28 mouse cellular contexts compared by ENCODE assay signal in genomic region chr1:93459101-93459500, GRCm38 (mm10). TPM values are rescaled to one million over a fixed set of nuclear protein-coding genes. Genes with fewer than 3 reads are reported as not detected.
DNase-seq lines count a peak whose midpoint lies in the region; ATAC-seq lines count a peak whose summit lies in the region.
"Had no signal": no experiment of that assay in that cellular context is flagged by ENCODE, and none has a peak within 500 bp of the region (broad histone marks: within the 10 kb centered on the region; RNA-seq: fewer than 3 reads in every experiment).

No protein-coding gene starts in this region.

- peak overlapping the region; percentile 48; the same call in 1 of the 2 replicates for H3K27ac ChIP-seq in hindbrain, embryonic 13.5 days
- H3K27ac ChIP-seq in hindbrain, embryonic 11.5 days (ENCODE audit: low read depth, low read length) = no peak overlapping the region
- no peak overlapping the region for H3K27ac ChIP-seq in neural tube, embryonic 14.5 days (ENCODE audit: low read depth, low read length)
- H3K27ac ChIP-seq in neural tube, embryonic 15.5 days (replicated peaks) = no peak overlapping the region
- H3K27ac ChIP-seq: embryonic facial prominence, embryonic 13.5 days; gastrocnemius, adult 2 months; heart, embryonic 15.5 days; hindbrain, embryonic 10.5 days; hindbrain, embryonic 15.5 days had no signal

- no peaks in the 10 kb centered on the region for H3K9me3 ChIP-seq in hindbrain, embryonic 13.5 days
- H3K9me3 ChIP-seq in hindbrain, embryonic 11.5 days (ENCODE audit: control insufficient read depth, low read length) = no peaks in the 10 kb centered on the region
- H3K9me3 ChIP-seq in neural tube, embryonic 14.5 days (ENCODE audit: control insufficient read depth, low read length) = no peaks in the 10 kb centered on the region
- H3K9me3 ChIP-seq in neural tube, embryonic 15.5 days (replicated peaks) = no peaks in the 10 kb centered on the region
- H3K9me3 ChIP-seq: embryonic facial prominence, embryonic 13.5 days; G1E; heart, embryonic 12.5 days; heart, embryonic 15.5 days; hindbrain, embryonic 10.5 days; hindbrain, embryonic 15.5 days had no signal

- DNase-seq in hindbrain, embryonic 11.5 days (ENCODE audit: low spot score) = no peak
- peak; percentile 11 for DNase-seq in retina, postnatal 1 day
- DNase-seq in right cerebral cortex, adult 18-20 months = no peak
- DNase-seq: adrenal gland, postnatal 10 days; adrenal gland, postnatal 36 days; B cell, adult 2 months; cerebellum, adult 11 months; cerebellum, adult 2 months; cerebellum, adult 9-11 months; cerebellum, postnatal 25 days; forebrain, postnatal 0 days; gastrocnemius, adult 2 months; gastrocnemius, postnatal 14 days; heart, adult 11 months; heart, postnatal 10 days; heart, postnatal 36 days had no signal

- H3K36me3 ChIP-seq in hindbrain, embryonic 13.5 days = no peaks in the 10 kb centered on the region
- no peaks in the 10 kb centered on the region for H3K36me3 ChIP-seq in hindbrain, embryonic 11.5 days (ENCODE audit: control insufficient read depth, insufficient read depth, low read length)
- no peaks in the 10 kb centered on the region for H3K36me3 ChIP-seq in neural tube, embryonic 14.5 days (ENCODE audit: control insufficient read depth, insufficient read depth, low read length)
- H3K36me3 ChIP-seq in neural tube, embryonic 15.5 days = no peaks in the 10 kb centered on the region
- H3K36me3 ChIP-seq: heart, embryonic 12.5 days; heart, embryonic 15.5 days; hindbrain, embryonic 10.5 days; hindbrain, embryonic 15.5 days had no signal

- ATAC-seq in hindbrain, embryonic 13.5 days (ENCODE audit: low FRiP score) = no peak
- no peak for ATAC-seq in hindbrain, embryonic 11.5 days (ENCODE audit: low FRiP score)
- ATAC-seq in neural tube, embryonic 14.5 days (ENCODE audit: low read depth) = peak; percentile 77; the same call in 1 of the 2 replicates
- no peak for ATAC-seq in neural tube, embryonic 15.5 days (ENCODE audit: low FRiP score)
- ATAC-seq: forebrain, embryonic 14.5 days; forebrain, postnatal 0 days; Patski had no signal

- 43% methylated on average over 3 of the region's 3 CpGs for WGBS in hindbrain, embryonic 13.5 days
- 73% methylated on average over 3 of the region's 3 CpGs for WGBS in hindbrain, embryonic 11.5 days
- WGBS in neural tube, embryonic 14.5 days = 34% methylated on average over 3 of the region's 3 CpGs
- 38% methylated on average over 3 of the region's 3 CpGs for WGBS in neural tube, embryonic 15.5 days

- no peak overlapping the region for H3K4me2 ChIP-seq in hindbrain, embryonic 13.5 days
- H3K4me2 ChIP-seq in hindbrain, embryonic 11.5 days (replicated peaks; ENCODE audit: low read depth, low read length) = no peak overlapping the region
- H3K4me2 ChIP-seq in neural tube, embryonic 14.5 days (ENCODE audit: low read depth, low read length) = no peak overlapping the region
- H3K4me2 ChIP-seq in neural tube, embryonic 15.5 days = no peak overlapping the region
- H3K4me2 ChIP-seq: embryonic facial prominence, embryonic 13.5 days; heart, embryonic 12.5 days; heart, embryonic 15.5 days; hindbrain, embryonic 15.5 days had no signal

- H3K9ac ChIP-seq in hindbrain, embryonic 13.5 days = no peak overlapping the region
- H3K9ac ChIP-seq in hindbrain, embryonic 11.5 days (ENCODE audit: low read depth, low read length) = no peak overlapping the region
- no peak overlapping the region for H3K9ac ChIP-seq in neural tube, embryonic 14.5 days (replicated peaks; ENCODE audit: low read depth, low read length)
- no peak overlapping the region for H3K9ac ChIP-seq in neural tube, embryonic 15.5 days (replicated peaks)
- H3K9ac ChIP-seq: embryonic facial prominence, embryonic 13.5 days; forebrain, postnatal 0 days; heart, embryonic 12.5 days; heart, embryonic 15.5 days; hindbrain, embryonic 15.5 days had no signal

- peaks cover 3% of the 10 kb centered on the region for H3K4me1 ChIP-seq in hindbrain, embryonic 13.5 days (replicated peaks)
- H3K4me1 ChIP-seq in hindbrain, embryonic 11.5 days (replicated peaks; ENCODE audit: control insufficient read depth, insufficient read depth, low read length) = no peaks in the 10 kb centered on the region
- no peaks in the 10 kb centered on the region for H3K4me1 ChIP-seq in neural tube, embryonic 14.5 days (ENCODE audit: control insufficient read depth, insufficient read depth, low read length)
- H3K4me1 ChIP-seq in neural tube, embryonic 15.5 days = peaks cover 3% of the 10 kb centered on the region; the same call in 1 of the 2 replicates
- H3K4me1 ChIP-seq: embryonic facial prominence, embryonic 13.5 days; hindbrain, embryonic 10.5 days had no signal

- H3K27me3 ChIP-seq in hindbrain, embryonic 13.5 days = no peaks in the 10 kb centered on the region
- no peaks in the 10 kb centered on the region for H3K27me3 ChIP-seq in hindbrain, embryonic 11.5 days (ENCODE audit: control insufficient read depth, insufficient read depth, low read length)
- H3K27me3 ChIP-seq in neural tube, embryonic 14.5 days (ENCODE audit: control insufficient read depth, insufficient read depth, low read length) = no peaks in the 10 kb centered on the region
- no peaks in the 10 kb centered on the region for H3K27me3 ChIP-seq in neural tube, embryonic 15.5 days (replicated peaks)
- H3K27me3 ChIP-seq: CH12.LX; embryonic facial prominence, embryonic 13.5 days; heart, embryonic 12.5 days; heart, embryonic 15.5 days; hindbrain, embryonic 15.5 days; Patski had no signal

- no peak overlapping the region for H3K4me3 ChIP-seq in hindbrain, embryonic 13.5 days
- H3K4me3 ChIP-seq in hindbrain, embryonic 11.5 days (ENCODE audit: low read depth, low read length) = no peak overlapping the region
- no peak overlapping the region for H3K4me3 ChIP-seq in neural tube, embryonic 14.5 days (ENCODE audit: low read depth, low read length)
- H3K4me3 ChIP-seq in neural tube, embryonic 15.5 days (replicated peaks) = no peak overlapping the region
- H3K4me3 ChIP-seq: embryonic facial prominence, embryonic 13.5 days; gastrocnemius, adult 2 months; heart, embryonic 12.5 days; heart, embryonic 15.5 days; hindbrain, embryonic 10.5 days; hindbrain, embryonic 15.5 days had no signal

RNA-seq across cellular contexts. Expression of gene Hdlbp, which starts 19.5 kb away (rescaled TPM):
- 95.2 and 102 TPM in 2 replicates for polyA plus RNA-seq in hindbrain, embryonic 13.5 days (2015; fragmentation: Nextera tagmentation; extraction: Ambion mirVana)
- polyA plus RNA-seq in hindbrain, embryonic 11.5 days (2014; fragmentation: Nextera tagmentation; extraction: Ambion mirVana) = 80.7 and 117 TPM in 2 replicates
- polyA plus RNA-seq in neural tube, embryonic 14.5 days (2014; fragmentation: Nextera tagmentation; extraction: Ambion mirVana) = 61.6 and 77.7 TPM in 2 replicates
- 70.8 and 85.2 TPM in 2 replicates for polyA plus RNA-seq in neural tube, embryonic 15.5 days (2015; fragmentation: Nextera tagmentation; extraction: Ambion mirVana)

RNA-seq across cellular contexts. Expression of gene Farp2, which starts 52.8 kb away (rescaled TPM):
- 5.9 TPM in 2 replicates for polyA plus RNA-seq in hindbrain, embryonic 13.5 days (2015; fragmentation: Nextera tagmentation; extraction: Ambion mirVana)
- 4.6 and 6.0 TPM in 2 replicates for polyA plus RNA-seq in hindbrain, embryonic 11.5 days (2014; fragmentation: Nextera tagmentation; extraction: Ambion mirVana)
- polyA plus RNA-seq in neural tube, embryonic 14.5 days (2014; fragmentation: Nextera tagmentation; extraction: Ambion mirVana) = 5.5 and 5.7 TPM in 2 replicates
- 4.9 and 5.3 TPM in 2 replicates for polyA plus RNA-seq in neural tube, embryonic 15.5 days (2015; fragmentation: Nextera tagmentation; extraction: Ambion mirVana)
